Mouse (Mus musculus): Measurements from ENCODE around the gene Tex45. TPM values are rescaled to one million over a fixed set of nuclear protein-coding genes. Genes with fewer than 3 reads are reported as not detected.
A peak's percentile ranks its signal among the peaks of the same experiment; 100 is the strongest.

Gene Tex45
- polyA plus RNA-seq, 1 experiment from 2014 or later: 0.23 TPM

DNA sequence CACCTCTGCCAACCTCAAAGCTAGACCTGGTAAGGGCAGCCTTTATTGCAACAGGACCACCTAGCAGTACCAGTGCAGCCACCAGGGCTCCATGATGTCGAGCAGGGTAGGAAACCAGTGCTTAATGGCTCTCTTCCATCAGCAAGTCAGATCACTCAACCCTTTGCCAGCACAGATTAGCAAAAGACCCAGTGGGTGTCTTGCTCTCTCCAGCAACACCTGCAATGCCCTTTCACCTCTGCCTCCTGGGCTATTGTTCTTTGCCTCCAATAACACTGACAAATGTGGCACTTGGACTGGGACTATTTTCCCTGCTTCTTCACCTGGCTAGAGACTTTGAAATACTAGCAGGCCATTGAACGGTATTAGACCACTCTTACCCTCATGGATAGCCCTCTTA, 21.4 kb upstream of the Tex45 start:
- H3K9me3 ChIP-seq (ENCODE audit: control insufficient read depth, low read length): no peaks in the 10 kb centered on the region
- no peak overlapping the region for H3K27ac ChIP-seq (ENCODE audit: low read depth, low read length)
- H3K36me3 ChIP-seq (ENCODE audit: control insufficient read depth, insufficient read depth, low read length): peaks cover 23% of the 10 kb centered on the region
- no peak for ATAC-seq (ENCODE audit: low FRiP score)
- no peak overlapping the region for H3K4me3 ChIP-seq (ENCODE audit: low read depth, low read length)
- no peak overlapping the region for H3K4me2 ChIP-seq
- H3K4me1 ChIP-seq (ENCODE audit: control insufficient read depth, insufficient read depth, low read length): no peaks in the 10 kb centered on the region
- H3K9ac ChIP-seq (ENCODE audit: low read length): no peak overlapping the region
- DNase-seq (ENCODE audit: low spot score, missing footprints): no peak
- WGBS: 87% methylated on average over 2 of the region's 2 CpGs
- H3K27me3 ChIP-seq (ENCODE audit: control insufficient read depth, insufficient read depth, low read length): no peaks in the 10 kb centered on the region

- Histone ChIP-seq H3K9ac (ENCODE audit: low read length) (no peak overlapping the region), H3K27me3 (ENCODE audit: control insufficient read depth, insufficient read depth, low read length) (no peaks in the 10 kb centered on the region), H3K4me1 (ENCODE audit: control insufficient read depth, insufficient read depth, low read length) (no peaks in the 10 kb centered on the region), H3K27ac (ENCODE audit: low read depth, low read length) (no peak overlapping the region), H3K4me3 (ENCODE audit: low read depth, low read length) (no peak overlapping the region), H3K36me3 (ENCODE audit: control insufficient read depth, insufficient read depth, low read length) (peaks cover 24% of the 10 kb centered on the region), H3K4me2 (no peak overlapping the region), H3K9me3 (ENCODE audit: control insufficient read depth, low read length) (no peaks in the 10 kb centered on the region)
- ATAC-seq (ENCODE audit: low FRiP score) (peak; percentile 67), DNase-seq (ENCODE audit: low spot score, missing footprints) (peak; percentile 88)
- WGBS: 37% methylated on average over 5 of the region's 5 CpGs
These were observed 20.0 kb upstream of the Tex45 start for GRCm38 (mm10) chr8:3450670-3451069.

DNA sequence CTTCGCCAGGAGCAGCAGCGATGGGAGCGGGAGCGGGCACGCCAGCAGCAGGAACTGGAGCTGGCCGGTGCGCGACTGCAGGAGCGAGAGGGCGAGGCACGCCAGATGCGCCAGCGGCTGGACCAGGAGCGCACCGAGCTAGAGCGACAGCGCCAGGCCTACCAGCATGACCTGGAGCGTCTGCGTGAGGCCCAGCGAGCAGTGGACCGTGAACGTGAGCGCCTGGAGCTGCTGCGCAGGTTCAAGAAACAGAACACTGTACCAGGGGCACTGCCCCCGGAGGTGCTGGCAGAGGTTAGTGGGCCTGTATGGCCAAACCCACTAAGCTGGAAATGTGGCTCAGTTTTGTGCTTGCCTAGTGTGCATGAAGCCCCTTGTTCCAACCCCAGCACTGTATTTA, 18.7 kb upstream of the Tex45 start:
- Histone ChIP-seq H3K9ac (ENCODE audit: low read length) (no peak overlapping the region), H3K4me3 (ENCODE audit: low read depth, low read length) (no peak overlapping the region), H3K9me3 (ENCODE audit: control insufficient read depth, low read length) (no peaks in the 10 kb centered on the region), H3K27ac (ENCODE audit: low read depth, low read length) (no peak overlapping the region), H3K4me2 (no peak overlapping the region), H3K36me3 (ENCODE audit: control insufficient read depth, insufficient read depth, low read length) (peaks cover 24% of the 10 kb centered on the region), H3K27me3 (ENCODE audit: control insufficient read depth, insufficient read depth, low read length) (no peaks in the 10 kb centered on the region), H3K4me1 (ENCODE audit: control insufficient read depth, insufficient read depth, low read length) (no peaks in the 10 kb centered on the region)
- WGBS: 98% methylated on average over 25 of the region's 25 CpGs
- DNase-seq (ENCODE audit: low spot score, missing footprints): no peak
- no peak for ATAC-seq (ENCODE audit: low FRiP score)

- Histone ChIP-seq H3K4me3 (ENCODE audit: low read depth, low read length) (no peak overlapping the region), H3K36me3 (ENCODE audit: control insufficient read depth, insufficient read depth, low read length) (no peaks in the 10 kb centered on the region; the same call in 1 of the 2 replicates), H3K27me3 (ENCODE audit: control insufficient read depth, insufficient read depth, low read length) (no peaks in the 10 kb centered on the region), H3K4me2 (no peak overlapping the region), H3K9ac (ENCODE audit: low read length) (no peak overlapping the region), H3K4me1 (ENCODE audit: control insufficient read depth, insufficient read depth, low read length) (peaks cover 7% of the 10 kb centered on the region; the same call in 1 of the 2 replicates), H3K9me3 (ENCODE audit: control insufficient read depth, low read length) (no peaks in the 10 kb centered on the region), H3K27ac (ENCODE audit: low read depth, low read length) (no peak overlapping the region)
- WGBS: 90% methylated on average over 2 of the region's 2 CpGs
- ATAC-seq (ENCODE audit: low FRiP score): no peak
- DNase-seq (ENCODE audit: low spot score, missing footprints): no peak
These were observed 7.4 kb upstream of the Tex45 start for GRCm38 (mm10) chr8:3463248-3463647.

DNA sequence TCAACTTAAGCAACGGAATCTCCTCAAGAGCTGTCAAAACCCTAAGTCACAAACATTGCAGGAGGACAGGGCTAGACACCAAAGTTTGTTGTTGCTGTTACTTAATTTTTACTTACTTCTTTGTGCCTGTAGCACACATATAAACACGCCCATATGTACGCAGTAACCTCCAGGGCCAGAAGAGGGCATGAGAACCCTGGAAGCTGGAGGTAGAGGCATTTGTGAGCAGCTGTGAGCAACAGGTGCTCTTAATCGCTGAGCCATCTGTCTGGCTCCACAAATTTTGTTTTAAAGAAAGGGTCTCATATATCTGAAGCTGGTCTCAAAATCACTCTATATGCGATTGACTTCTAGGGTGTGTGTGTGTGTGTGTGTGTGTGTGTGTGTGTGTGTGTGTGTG, 6.4 kb upstream of the Tex45 start:
- no peak overlapping the region for H3K27ac ChIP-seq (ENCODE audit: low read depth, low read length)
- H3K4me1 ChIP-seq (ENCODE audit: control insufficient read depth, insufficient read depth, low read length): peaks cover 8% of the 10 kb centered on the region; the same call in 1 of the 2 replicates
- H3K27me3 ChIP-seq (ENCODE audit: control insufficient read depth, insufficient read depth, low read length): no peaks in the 10 kb centered on the region
- H3K4me2 ChIP-seq: no peak overlapping the region
- ATAC-seq (ENCODE audit: low FRiP score) (no peak), DNase-seq (ENCODE audit: low spot score, missing footprints) (peak; percentile 89)
- no peak overlapping the region for H3K4me3 ChIP-seq (ENCODE audit: low read depth, low read length)
- H3K9ac ChIP-seq (ENCODE audit: low read length): no peak overlapping the region
- no peaks in the 10 kb centered on the region for H3K9me3 ChIP-seq (ENCODE audit: control insufficient read depth, low read length)
- no peaks in the 10 kb centered on the region; the same call in 1 of the 2 replicates for H3K36me3 ChIP-seq (ENCODE audit: control insufficient read depth, insufficient read depth, low read length)
- WGBS: 61% methylated on average over 5 of the region's 5 CpGs

DNA sequence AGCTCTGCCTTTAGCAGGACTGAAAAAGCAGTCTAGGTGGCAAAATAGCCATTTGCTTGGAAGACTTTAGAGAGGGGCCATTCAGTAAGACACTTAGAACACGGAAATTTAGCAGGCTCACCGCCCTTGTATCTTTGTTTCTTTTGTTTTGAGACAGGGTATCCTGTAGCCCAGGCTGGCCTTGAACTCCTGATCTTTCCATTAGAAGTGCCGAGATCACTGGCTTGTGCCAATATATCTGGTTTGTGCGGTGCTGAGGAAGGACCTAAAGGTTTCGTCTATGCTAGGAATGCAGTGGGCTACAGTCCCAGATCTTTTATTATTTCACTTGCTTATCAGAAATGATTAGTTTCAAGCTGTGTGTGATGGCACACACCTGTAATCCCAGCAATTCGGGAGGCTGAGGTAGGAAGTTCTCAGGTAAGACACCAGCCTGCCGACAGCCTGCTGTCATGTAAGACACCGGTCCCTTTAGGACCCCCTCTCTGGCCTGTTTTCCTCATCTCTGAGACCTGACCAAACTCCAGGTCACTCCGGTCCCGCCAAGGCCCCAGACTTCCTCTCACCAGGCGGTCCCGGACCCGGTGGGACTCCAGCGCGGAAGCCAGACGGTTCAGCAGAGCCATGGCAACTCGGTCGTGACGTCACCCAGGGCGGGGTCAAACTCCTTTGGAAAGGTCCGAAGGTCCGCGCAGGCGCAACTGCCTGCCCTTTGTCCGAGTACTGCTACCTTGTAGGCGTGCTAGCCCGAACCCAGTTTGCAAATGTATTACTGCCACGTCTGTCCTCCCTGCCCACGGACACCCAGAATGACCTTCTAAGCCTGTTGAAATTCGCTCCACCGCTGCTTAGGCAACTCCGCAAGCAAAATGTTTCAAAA, 3.4 kb upstream of the Tex45 start, which contains the start of gene Pex11g:
Pex11g (minus strand) TSS at position 675 of the 880 bp plus-strand sequence.
- Histone ChIP-seq H3K27ac (ENCODE audit: low read depth, low read length) (peak within 1 kb of the TSS; percentile 73), H3K9me3 (ENCODE audit: control insufficient read depth, low read length) (no peaks in the 10 kb centered on the region), H3K4me2 (peak within 1 kb of the TSS; percentile 70), H3K9ac (ENCODE audit: low read length) (peak within 1 kb of the TSS; percentile 76), H3K27me3 (ENCODE audit: control insufficient read depth, insufficient read depth, low read length) (no peaks in the 10 kb centered on the region), H3K36me3 (ENCODE audit: control insufficient read depth, insufficient read depth, low read length) (no peaks in the 10 kb centered on the region), H3K4me3 (ENCODE audit: low read depth, low read length) (peak within 1 kb of the TSS; percentile 41), H3K4me1 (ENCODE audit: control insufficient read depth, insufficient read depth, low read length) (peaks cover 8% of the 10 kb centered on the region; the same call in 1 of the 2 replicates)
- DNase-seq (ENCODE audit: low spot score, missing footprints): peak; percentile 100
- peak; percentile 98 for ATAC-seq (ENCODE audit: low FRiP score)
- whole genome bisulfite sequencing: 9% methylated on average over 32 of the region's 32 CpGs

GRCm38 (mm10) chr8:3467886-3468545, 2.6 kb upstream of the Tex45 start:
- WGBS: 54% methylated on average over 9 of the region's 9 CpGs
- H3K9me3 ChIP-seq (ENCODE audit: control insufficient read depth, low read length): no peaks in the 10 kb centered on the region

GRCm38 (mm10) chr8:3468838-3469237, 1.8 kb upstream of the Tex45 start:
- Histone ChIP-seq H3K9me3 (ENCODE audit: control insufficient read depth, low read length) (no peaks in the 10 kb centered on the region), H3K4me2 (no peak overlapping the region), H3K27me3 (ENCODE audit: control insufficient read depth, insufficient read depth, low read length) (no peaks in the 10 kb centered on the region), H3K4me1 (ENCODE audit: control insufficient read depth, insufficient read depth, low read length) (peaks cover 8% of the 10 kb centered on the region; the same call in 1 of the 2 replicates), H3K9ac (ENCODE audit: low read length) (no peak overlapping the region), H3K36me3 (ENCODE audit: control insufficient read depth, insufficient read depth, low read length) (no peaks in the 10 kb centered on the region), H3K27ac (ENCODE audit: low read depth, low read length) (no peak overlapping the region), H3K4me3 (ENCODE audit: low read depth, low read length) (no peak overlapping the region)
- WGBS: 100% methylated on average over 1 of the region's 1 CpGs
- no peak for ATAC-seq (ENCODE audit: low FRiP score)
- no peak for DNase-seq (ENCODE audit: low spot score, missing footprints)

More at GRCm38 (mm10) chr8:3467886-3468545, 2.6 kb upstream of the Tex45 start:
- Histone ChIP-seq H3K27ac (ENCODE audit: low read depth, low read length) (peak overlapping the region; percentile 73), H3K9ac (ENCODE audit: low read length) (peak overlapping the region; percentile 76), H3K36me3 (ENCODE audit: control insufficient read depth, insufficient read depth, low read length) (no peaks in the 10 kb centered on the region), H3K27me3 (ENCODE audit: control insufficient read depth, insufficient read depth, low read length) (no peaks in the 10 kb centered on the region), H3K4me1 (ENCODE audit: control insufficient read depth, insufficient read depth, low read length) (peaks cover 8% of the 10 kb centered on the region; the same call in 1 of the 2 replicates), H3K4me2 (peak overlapping the region; percentile 70), H3K4me3 (ENCODE audit: low read depth, low read length) (peak overlapping the region; percentile 41)
- DNase-seq (ENCODE audit: low spot score, missing footprints) (peak; percentile 88), ATAC-seq (ENCODE audit: low FRiP score) (no peak; the same call in 1 of the 2 replicates)
